Comparison of ENCODE assay signal across 8 mouse cellular contexts in genomic region chr17:56808518-56808917, GRCm38 (mm10). TPM values are rescaled to one million over a fixed set of nuclear protein-coding genes. Genes with fewer than 3 reads are reported as not detected.
DNase-seq lines count a peak whose midpoint lies in the region; TF ChIP-seq lines count a peak whose summit lies in the region.

No protein-coding gene starts in this region.

- no peak for TF ChIP-seq POLR2A in testis, adult 2 months (IDR thresholded peaks at IDR 0.05; ENCODE audit: control insufficient read depth, low read depth, low read length)

- DNase-seq in testis, postnatal 14 days (ENCODE audit: low spot score): no peak
- peak; percentile 83 for DNase-seq in embryonic facial prominence, embryonic 10.5 days (ENCODE audit: low spot score)
- DNase-seq in heart, adult 11 months: peak; percentile 97
- peak; percentile 52 for DNase-seq in kidney, adult 11 months
- DNase-seq in left cerebral cortex, postnatal 4 days: peak; percentile 82
- DNase-seq in midbrain, embryonic 10.5 days (ENCODE audit: low spot score): peak; percentile 80
- DNase-seq in right cerebral cortex, postnatal 25 days: peak; percentile 80

- H3K4me1 ChIP-seq in testis, adult 2 months (ENCODE audit: control insufficient read depth, insufficient read depth, low read length): peaks cover 12% of the 10 kb centered on the region
- peaks cover 15% of the 10 kb centered on the region for H3K4me1 ChIP-seq in embryonic facial prominence, embryonic 10.5 days
- H3K4me1 ChIP-seq in midbrain, embryonic 10.5 days: peaks cover 40% of the 10 kb centered on the region

- WGBS in embryonic facial prominence, embryonic 10.5 days: 10% methylated on average over 9 of the region's 9 CpGs
- 10% methylated on average over 9 of the region's 9 CpGs for whole genome bisulfite sequencing in midbrain, embryonic 10.5 days

- H3K36me3 ChIP-seq in testis, adult 2 months (ENCODE audit: control insufficient read depth, insufficient read depth, low read length): no peaks in the 10 kb centered on the region; the same call in 1 of the 2 replicates
- H3K36me3 ChIP-seq in embryonic facial prominence, embryonic 10.5 days (replicated peaks): no peaks in the 10 kb centered on the region
- H3K36me3 ChIP-seq in midbrain, embryonic 10.5 days: peaks cover under 1% of the 10 kb centered on the region; the same call in 1 of the 2 replicates

- no peaks in the 10 kb centered on the region for H3K9me3 ChIP-seq in embryonic facial prominence, embryonic 10.5 days
- H3K9me3 ChIP-seq in midbrain, embryonic 10.5 days (replicated peaks): no peaks in the 10 kb centered on the region

- no peaks in the 10 kb centered on the region for H3K27me3 ChIP-seq in testis, adult 2 months (ENCODE audit: control insufficient read depth, insufficient read depth, low read length)
- peaks cover 32% of the 10 kb centered on the region for H3K27me3 ChIP-seq in embryonic facial prominence, embryonic 10.5 days (replicated peaks; ENCODE audit: low read depth, poor library complexity, severe bottlenecking)
- H3K27me3 ChIP-seq in midbrain, embryonic 10.5 days (ENCODE audit: low read depth, poor library complexity, severe bottlenecking): peaks cover 53% of the 10 kb centered on the region

- intact Hi-C loops in left cerebral cortex, postnatal 4 days (cut with DNase I): loop anchor here (10.0 kb wide), 1 partner anchor 526 kb away; no protein-coding TSS in a partner anchor

- no peak overlapping the region for H3K4me3 ChIP-seq in testis, adult 2 months (ENCODE audit: control insufficient read depth, low read depth, low read length)
- no peak overlapping the region for H3K4me3 ChIP-seq in embryonic facial prominence, embryonic 10.5 days
- H3K4me3 ChIP-seq in midbrain, embryonic 10.5 days: no peak overlapping the region

- H3K27ac ChIP-seq in testis, adult 2 months (ENCODE audit: control insufficient read depth, insufficient read depth, low read depth, low read length): no peak overlapping the region
- no peak overlapping the region for H3K27ac ChIP-seq in embryonic facial prominence, embryonic 10.5 days (replicated peaks)
- no peak overlapping the region for H3K27ac ChIP-seq in midbrain, embryonic 10.5 days (replicated peaks)

- TF ChIP-seq CTCF in testis, adult 2 months (IDR thresholded peaks at IDR 0.05; ENCODE audit: control insufficient read depth, insufficient read depth, insufficient replicate concordance, low read depth, low read length): peak; percentile 90; the same call in 1 of the 2 replicates

RNA-seq across cellular contexts. Expression of gene Rfx2, which starts 22.3 kb away (rescaled TPM):
- polyA plus RNA-seq in testis, adult 2 months (2012; rRNA removed): 312 and 332 TPM in 2 replicates
- 4.0 and 5.3 TPM in 2 replicates for polyA plus RNA-seq in embryonic facial prominence, embryonic 10.5 days (2016; fragmentation: Nextera tagmentation; extraction: Ambion mirVana)
- total RNA-seq in left cerebral cortex, postnatal 4 days (2021): 1 to 10 TPM; 2.4 to 3.4 TPM
- polyA plus RNA-seq in midbrain, embryonic 10.5 days (2016; fragmentation: Nextera tagmentation; extraction: Ambion mirVana): 9.8 TPM in 2 replicates

RNA-seq across cellular contexts. Expression of gene Prr22, which starts 38.5 kb away (rescaled TPM):
- 158 and 194 TPM in 2 replicates for polyA plus RNA-seq in testis, adult 2 months (2012; rRNA removed)
- polyA plus RNA-seq in embryonic facial prominence, embryonic 10.5 days (2016; fragmentation: Nextera tagmentation; extraction: Ambion mirVana): 1.7 and 1.8 TPM in 2 replicates
- total RNA-seq in left cerebral cortex, postnatal 4 days (2021): 1 to 10 TPM; 1.2 TPM
- polyA plus RNA-seq in midbrain, embryonic 10.5 days (2016; fragmentation: Nextera tagmentation; extraction: Ambion mirVana): 1.5 and 2.2 TPM in 2 replicates

RNA-seq across cellular contexts. Expression of gene Dus3l, which starts 44.0 kb away (rescaled TPM):
- 29.7 and 31.3 TPM in 2 replicates for polyA plus RNA-seq in testis, adult 2 months (2012; rRNA removed)
- 45.0 and 45.6 TPM in 2 replicates for polyA plus RNA-seq in embryonic facial prominence, embryonic 10.5 days (2016; fragmentation: Nextera tagmentation; extraction: Ambion mirVana)
- 10 to 100 TPM; 80.0 to 90.4 TPM for total RNA-seq in left cerebral cortex, postnatal 4 days (2021)
- polyA plus RNA-seq in midbrain, embryonic 10.5 days (2016; fragmentation: Nextera tagmentation; extraction: Ambion mirVana): 44.7 and 45.6 TPM in 2 replicates

RNA-seq across cellular contexts. Expression of gene Nrtn, which starts 51.2 kb away (rescaled TPM):
- polyA plus RNA-seq in testis, adult 2 months (2012; rRNA removed): 7.8 and 9.2 TPM in 2 replicates
- polyA plus RNA-seq in embryonic facial prominence, embryonic 10.5 days (2016; fragmentation: Nextera tagmentation; extraction: Ambion mirVana): 4.5 and 4.7 TPM in 2 replicates
- 1 to 10 TPM; 1.2 to 1.3 TPM for total RNA-seq in left cerebral cortex, postnatal 4 days (2021)
- polyA plus RNA-seq in midbrain, embryonic 10.5 days (2016; fragmentation: Nextera tagmentation; extraction: Ambion mirVana): 4.1 and 5.6 TPM in 2 replicates

Comparison
In these comparisons a context has a peak if more than half of its experiments do, and no peak if none do; other contexts are left out.
1. RNA of gene Rfx2, which starts 22.3 kb away (polyA plus RNA-seq): 312 to 332 TPM in testis, adult 2 months; 9.8 TPM in midbrain, embryonic 10.5 days and 4.0 to 5.3 TPM in embryonic facial prominence, embryonic 10.5 days; every median in the first group is over 10 times any median in the second.
2. RNA of gene Prr22, which starts 38.5 kb away (polyA plus RNA-seq): 158 to 194 TPM in testis, adult 2 months; 1.7 to 1.8 TPM in embryonic facial prominence, embryonic 10.5 days and 1.5 to 2.2 TPM in midbrain, embryonic 10.5 days; every median in the first group is over 10 times any median in the second.